ENCODE assay signal across 8 mouse cellular contexts in the genomic region with DNA sequence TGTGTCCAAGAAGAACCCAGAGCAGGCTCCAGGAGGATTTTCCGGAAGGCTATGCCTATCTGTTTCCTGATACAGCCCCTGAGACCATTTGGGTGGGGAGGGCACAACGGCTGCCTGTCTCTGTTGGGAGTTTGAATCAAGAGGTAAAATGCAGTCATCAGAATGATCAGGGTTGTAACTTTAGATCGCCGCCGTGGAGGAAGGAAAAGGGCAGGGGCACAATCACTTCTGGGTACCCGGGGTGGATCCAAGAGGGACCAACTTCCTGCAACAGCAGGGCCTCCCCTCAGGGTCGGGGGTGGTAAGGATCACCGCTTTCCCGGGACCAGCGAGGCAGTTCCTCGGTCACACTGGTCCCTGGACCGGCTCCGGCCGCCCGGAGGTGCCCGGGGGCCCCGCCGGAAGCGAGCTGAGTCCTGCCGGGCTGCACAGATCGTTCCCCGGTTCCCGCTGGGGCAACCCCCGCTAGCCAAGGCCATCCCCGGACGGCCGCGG. TPM values are rescaled to one million over a fixed set of nuclear protein-coding genes. Genes with fewer than 3 reads are reported as not detected.
DNase-seq lines count a peak whose midpoint lies in the region; ATAC-seq and TF ChIP-seq lines count a peak whose summit lies in the region.

No protein-coding gene starts in this region.

- ATAC-seq in heart, embryonic 16.5 days (replicated peaks; ENCODE audit: extremely low read depth, insufficient read depth, low FRiP score), result peak; percentile 24
- ATAC-seq in forebrain, postnatal 0 days, result peak; percentile 54
- ATAC-seq in liver, postnatal 0 days, result peak; percentile 66

- intact Hi-C loops in left cerebral cortex, postnatal 14 days (cut with DNase I), result loop anchor here (2.0 to 10.0 kb wide), 2 partner anchors 103 to 277 kb away; partner anchors contain the start of genes Add3 and Mxi1

- no peak for TF ChIP-seq EP300 in liver, postnatal 0 days (IDR thresholded peaks at IDR 0.05; ENCODE audit: low read depth)

- DNase-seq in heart, adult 11 months, result no peak
- DNase-seq in NIH3T3 (ENCODE audit: low read depth), result peak; percentile 40
- peak; percentile 26 for DNase-seq in forebrain, postnatal 0 days
- DNase-seq in liver, postnatal 0 days, result no peak
- DNase-seq in layer of hippocampus, postnatal 14 days (ENCODE audit: low spot score in 2 of 2), result no peak
- DNase-seq in spleen, adult 12 weeks (ENCODE audit: low spot score), result no peak
- DNase-seq in left cerebral cortex, postnatal 14 days (ENCODE audit: low spot score in 2 of 2), result no peak

- peak overlapping the region; percentile 97 for H3K9ac ChIP-seq in heart, embryonic 16.5 days (ENCODE audit: low read length)
- peak overlapping the region; percentile 92 for H3K9ac ChIP-seq in forebrain, postnatal 0 days
- H3K9ac ChIP-seq in liver, postnatal 0 days (replicated peaks), result peak overlapping the region; percentile 95

- peak overlapping the region; percentile 72 for H3K4me2 ChIP-seq in heart, embryonic 16.5 days (ENCODE audit: low read depth, low read length)
- H3K4me2 ChIP-seq in forebrain, postnatal 0 days (ENCODE audit: low read depth), result peak overlapping the region; percentile 61
- H3K4me2 ChIP-seq in liver, postnatal 0 days (ENCODE audit: low read depth, low read length), result peak overlapping the region; percentile 88

- no peaks in the 10 kb centered on the region for H3K27me3 ChIP-seq in heart, embryonic 16.5 days (ENCODE audit: control insufficient read depth, insufficient read depth, low read length)
- no peaks in the 10 kb centered on the region for H3K27me3 ChIP-seq in forebrain, postnatal 0 days (ENCODE audit: insufficient read depth, low read length)
- no peaks in the 10 kb centered on the region for H3K27me3 ChIP-seq in liver, postnatal 0 days (ENCODE audit: insufficient read depth, low read length)

- no peak for TF ChIP-seq CTCF in forebrain, postnatal 0 days (IDR thresholded peaks at IDR 0.05; ENCODE audit: low read depth)
- TF ChIP-seq CTCF in liver, postnatal 0 days (IDR thresholded peaks at IDR 0.05; ENCODE audit: low read depth), result no peak

- under 1% methylated on average over 28 of the region's 28 CpGs for WGBS in heart, embryonic 16.5 days
- under 1% methylated on average over 28 of the region's 28 CpGs for WGBS in forebrain, postnatal 0 days
- under 1% methylated on average over 28 of the region's 28 CpGs for WGBS in liver, postnatal 0 days (ENCODE audit: insufficient replicate concordance)

- peaks cover 29% of the 10 kb centered on the region for H3K4me1 ChIP-seq in heart, embryonic 16.5 days (ENCODE audit: control insufficient read depth, insufficient read depth, low read length)
- peaks cover 10% of the 10 kb centered on the region for H3K4me1 ChIP-seq in forebrain, postnatal 0 days (ENCODE audit: insufficient read depth)
- peaks cover 21% of the 10 kb centered on the region for H3K4me1 ChIP-seq in liver, postnatal 0 days (ENCODE audit: insufficient read depth)

- H3K4me3 ChIP-seq in heart, embryonic 16.5 days (ENCODE audit: low read length), result peak overlapping the region; percentile 96
- peak overlapping the region; percentile 79 for H3K4me3 ChIP-seq in forebrain, postnatal 0 days (ENCODE audit: low read depth, low read length)
- H3K4me3 ChIP-seq in liver, postnatal 0 days (ENCODE audit: low read depth, low read length), result peak overlapping the region; percentile 89

- no peaks in the 10 kb centered on the region for H3K36me3 ChIP-seq in heart, embryonic 16.5 days (ENCODE audit: control insufficient read depth, insufficient read depth)
- H3K36me3 ChIP-seq in forebrain, postnatal 0 days (ENCODE audit: insufficient read depth), result no peaks in the 10 kb centered on the region
- no peaks in the 10 kb centered on the region for H3K36me3 ChIP-seq in liver, postnatal 0 days (replicated peaks; ENCODE audit: insufficient read depth, low read length)

- H3K27ac ChIP-seq in heart, embryonic 16.5 days (ENCODE audit: low read length), result peak overlapping the region; percentile 94
- H3K27ac ChIP-seq in forebrain, postnatal 0 days (ENCODE audit: low read depth, low read length), result peak overlapping the region; percentile 82
- peak overlapping the region; percentile 92 for H3K27ac ChIP-seq in liver, postnatal 0 days (ENCODE audit: low read depth)

- H3K9me3 ChIP-seq in heart, embryonic 16.5 days (replicated peaks; ENCODE audit: control insufficient read depth, low read length), result no peaks in the 10 kb centered on the region
- no peaks in the 10 kb centered on the region for H3K9me3 ChIP-seq in forebrain, postnatal 0 days (ENCODE audit: low read length)
- no peaks in the 10 kb centered on the region for H3K9me3 ChIP-seq in liver, postnatal 0 days (ENCODE audit: low read length)

RNA-seq across cellular contexts. Expression of gene Xpnpep1, which starts 2.0 kb away (rescaled TPM):
- 128 and 137 TPM in 2 replicates for polyA plus RNA-seq in heart, embryonic 16.5 days (2015; fragmentation: Nextera tagmentation; extraction: Ambion mirVana)
- 93.3 and 103 TPM in 2 replicates for total RNA-seq in forebrain, postnatal 0 days (2014; rRNA removed)
- polyA plus RNA-seq in forebrain, postnatal 0 days (2015; fragmentation: Nextera tagmentation; extraction: Ambion mirVana), result 138 and 141 TPM in 2 replicates
- polyA plus RNA-seq in liver, postnatal 0 days (2015; fragmentation: Nextera tagmentation; extraction: Ambion mirVana), result 55.4 and 62.0 TPM in 2 replicates
- total RNA-seq in layer of hippocampus, postnatal 14 days (2021), result 100 to 1,000 TPM; 112 to 123 TPM
- 10 to 100 TPM; 97.3 to 97.5 TPM for total RNA-seq in left cerebral cortex, postnatal 14 days (2021)

Comparison
In these comparisons a context has a peak if more than half of its experiments do, and no peak if none do; other contexts are left out.
1. DNase-seq: peak in NIH3T3 (single experiment) and forebrain, postnatal 0 days (single experiment); none in heart, adult 11 months (single experiment), liver, postnatal 0 days (single experiment), layer of hippocampus, postnatal 14 days (0 of 2), spleen, adult 12 weeks (single experiment) and left cerebral cortex, postnatal 14 days (0 of 2).
2. Peak in every context shown above with its lines, with median percentiles within 50 percentile points of each other: ATAC-seq, H3K27ac ChIP-seq, H3K4me2 ChIP-seq, H3K4me3 ChIP-seq and H3K9ac ChIP-seq.